Mouse (Mus musculus) frontal cortex, postnatal 36 days (tissue): ENCODE results near the gene Matn3.
A peak's percentile ranks its signal among the peaks of the same experiment; 100 is the strongest.

Experiments
- DNase-seq, 2 experiments: peaks; one replicate each; pipeline ENCODE4 v3.0.0; 2022; ENCODE audit warnings: low spot score in 2 of 2

The Matn3 gene

GRCm38 (mm10) chr12:8947714-8948464 is at the start of gene Matn3:
Matn3 (plus strand) TSS chr12:8947929.
- peak in 1 of 2 experiments; percentile 17 for DNase-seq

DNA sequence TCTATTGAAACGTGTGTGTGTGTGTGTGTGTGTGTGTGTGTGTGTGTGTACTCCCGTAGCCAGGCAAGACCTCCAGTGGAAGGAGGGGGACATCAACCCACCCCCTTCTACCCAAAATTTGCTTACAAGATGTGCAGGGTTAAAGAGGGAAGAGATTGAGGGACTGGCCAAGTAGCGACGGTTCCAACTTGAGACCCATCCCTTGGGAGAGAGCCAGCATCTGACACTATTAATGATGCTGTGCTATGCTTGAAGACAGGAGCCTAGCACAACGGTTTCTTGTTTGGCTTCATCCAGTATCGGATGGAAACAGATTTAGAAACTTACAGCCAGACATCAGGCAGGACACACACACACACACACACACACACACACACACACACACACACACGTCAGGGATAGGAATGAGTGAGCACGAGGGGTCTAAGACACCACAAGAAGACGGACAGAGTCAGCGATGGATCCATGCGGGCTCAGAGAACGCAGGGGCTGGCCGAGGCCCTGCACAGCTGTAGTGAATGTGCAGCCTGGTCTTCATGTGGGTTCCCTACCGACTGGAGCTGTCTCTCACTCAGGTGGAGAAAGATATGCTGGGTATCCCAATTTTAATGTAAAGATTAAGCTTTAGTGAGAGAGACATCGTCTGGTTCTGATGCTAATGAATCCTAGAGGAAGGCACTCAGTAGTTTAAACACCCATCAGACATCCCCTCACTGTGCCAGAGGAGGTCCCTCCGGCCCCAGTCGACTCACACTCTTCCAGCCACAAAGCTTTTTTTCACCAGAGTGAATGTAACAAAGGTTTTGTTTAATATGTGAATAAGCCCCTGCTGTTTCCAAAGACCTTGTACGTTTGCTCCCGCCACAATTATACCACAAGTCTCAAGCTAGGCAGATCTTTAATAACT is 48.6 kb upstream of the Matn3 start:
- no peak for DNase-seq

DNA sequence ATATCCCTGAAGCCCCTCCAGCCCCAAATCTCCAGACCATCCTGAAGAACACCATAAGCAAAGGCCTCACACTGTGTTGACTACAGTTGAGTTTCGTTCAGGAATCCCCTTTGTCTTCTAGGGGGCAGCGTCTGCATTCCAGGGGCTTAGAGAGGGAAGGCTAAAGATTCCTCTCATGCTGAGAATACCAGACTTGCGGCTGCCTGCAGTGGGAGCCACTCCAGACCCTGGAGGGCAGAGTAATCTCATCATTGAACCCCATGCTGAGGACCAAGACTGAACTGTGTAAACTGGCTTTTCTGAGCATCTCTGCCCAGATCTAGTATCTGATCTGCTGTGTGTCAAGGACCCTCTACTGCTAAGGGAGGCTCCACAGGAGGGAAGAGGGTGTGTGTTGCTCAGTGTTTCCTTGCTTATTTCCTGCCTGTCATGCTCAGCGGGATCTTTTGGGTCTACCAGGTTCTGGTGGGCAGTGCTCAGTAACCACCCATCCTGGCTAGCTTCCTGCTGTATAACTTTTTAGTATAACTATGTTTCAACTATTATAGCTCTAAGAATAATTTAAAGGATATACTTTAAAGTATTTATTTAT is 47.5 kb upstream of the Matn3 start:
- DNase-seq = no peak

GRCm38 (mm10) chr12:8900919-8901663 is 46.6 kb upstream of the Matn3 start:
- no peak for DNase-seq

- DNase-seq = no peak
Observed at GRCm38 (mm10) chr12:8901934-8902333, 45.8 kb upstream of the Matn3 start.

GRCm38 (mm10) chr12:8902479-8902878 is 45.2 kb upstream of the Matn3 start:
- DNase-seq = no peak

GRCm38 (mm10) chr12:8912860-8913685 is 34.7 kb upstream of the Matn3 start:
- DNase-seq = no peak

- no peak for DNase-seq
Observed at GRCm38 (mm10) chr12:8913701-8914340, 33.9 kb upstream of the Matn3 start.

- DNase-seq = no peak
Observed at GRCm38 (mm10) chr12:8916378-8916777, 31.4 kb upstream of the Matn3 start.

DNA sequence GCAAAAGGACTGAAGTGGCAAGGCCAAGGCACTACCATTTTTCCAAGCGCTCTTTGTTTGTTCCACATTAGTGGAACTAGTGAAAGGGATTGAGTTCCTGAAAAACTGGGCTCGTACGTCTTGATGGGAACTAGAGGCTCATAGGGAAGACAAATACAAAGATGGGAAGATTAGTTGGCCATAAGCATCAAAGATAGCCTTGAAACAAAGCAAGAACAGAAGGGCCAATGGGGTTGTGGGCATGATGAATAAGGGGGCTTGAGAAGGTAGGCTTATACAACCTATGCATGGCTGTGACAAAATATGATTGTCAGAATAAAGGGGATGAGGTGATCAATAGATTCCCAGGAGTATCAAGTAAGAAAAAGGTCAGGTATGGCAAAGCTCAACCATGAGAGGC is 28.5 kb upstream of the Matn3 start:
- DNase-seq = no peak

- DNase-seq = no peak
Observed at GRCm38 (mm10) chr12:8920996-8921393, 26.7 kb upstream of the Matn3 start.

- DNase-seq = peak; percentile 95 to 98
Observed at GRCm38 (mm10) chr12:8921394-8922368, 26.0 kb upstream of the Matn3 start, which contains the start of gene Laptm4a. Laptm4a (plus strand) TSS chr12:8921664.

- peak in 1 of 2 experiments; percentile 27 for DNase-seq
Observed at GRCm38 (mm10) chr12:8922369-8923124, 25.2 kb upstream of the Matn3 start.

GRCm38 (mm10) chr12:8923125-8923410 is 24.7 kb upstream of the Matn3 start:
- peak in 1 of 2 experiments; percentile 21 for DNase-seq

DNA sequence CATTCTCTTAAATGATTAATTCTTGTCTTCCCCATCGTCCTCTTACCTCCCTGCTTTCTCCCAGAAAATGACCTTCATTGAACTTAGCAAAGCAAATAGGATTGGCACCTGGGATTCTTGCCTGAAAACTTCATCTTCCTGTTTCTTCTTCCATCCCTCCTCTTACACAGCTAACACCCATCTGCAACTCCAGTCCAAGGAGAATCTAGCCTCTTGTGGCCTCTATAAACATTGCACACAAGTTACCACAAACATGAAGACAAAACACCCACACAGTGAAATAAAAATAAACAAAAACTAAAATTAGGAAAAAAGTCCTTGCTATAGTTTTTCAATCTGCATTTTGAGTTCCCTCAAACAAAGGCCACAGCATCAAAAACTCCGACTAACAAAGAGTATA is 24.1 kb upstream of the Matn3 start:
- DNase-seq = no peak

DNA sequence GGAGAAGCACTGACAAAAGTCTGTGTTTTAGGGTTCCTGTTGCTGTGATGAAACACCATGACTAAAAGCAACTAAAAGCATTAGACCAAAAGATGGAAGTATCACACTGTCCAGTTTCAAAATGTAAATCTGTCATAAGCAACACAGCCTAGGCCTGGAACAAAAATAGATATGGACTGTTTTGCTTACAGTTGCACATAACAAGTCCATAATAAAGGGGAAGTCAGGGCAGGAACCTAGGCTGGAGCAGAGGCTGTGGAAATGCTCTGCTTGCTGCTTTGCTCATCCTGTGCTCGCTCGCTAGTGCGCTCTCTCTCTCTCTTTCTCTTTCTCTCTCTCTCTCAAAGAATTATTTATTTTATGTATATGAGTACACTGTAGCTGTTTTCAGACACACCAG is 20.1 kb upstream of the Matn3 start:
- no peak for DNase-seq

- no peak for DNase-seq
Observed at GRCm38 (mm10) chr12:8928766-8929165, 19.0 kb upstream of the Matn3 start.

GRCm38 (mm10) chr12:8931083-8931482 is 16.6 kb upstream of the Matn3 start:
- no peak for DNase-seq

DNA sequence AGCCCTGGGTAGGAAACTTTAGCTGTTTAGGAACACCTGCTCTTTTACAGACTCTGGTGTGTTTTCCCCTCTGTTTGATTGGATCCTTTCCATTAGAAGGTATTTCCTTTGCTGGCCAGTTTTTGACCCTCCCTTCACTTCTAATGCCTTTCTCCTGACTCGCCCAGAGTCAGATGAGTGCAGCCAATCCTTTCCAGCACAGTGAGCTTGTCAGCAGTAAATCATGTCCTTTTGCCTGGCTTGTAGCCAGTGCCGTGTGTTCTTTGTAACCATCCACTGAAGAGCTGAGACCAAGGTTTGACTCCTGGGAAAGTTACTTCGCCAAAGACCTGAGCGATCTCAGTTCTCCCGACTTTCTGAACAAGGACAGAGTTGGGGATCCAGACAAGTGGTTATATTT is 12.4 kb upstream of the Matn3 start:
- no peak for DNase-seq
